Mouse (Mus musculus): ENCODE data around the gene Zfyve9. TPM values are rescaled to one million over a fixed set of nuclear protein-coding genes. Genes with fewer than 3 reads are reported as not detected.
"Not testable (repeated sequence)": the region's sequence is repeated elsewhere in the genome, so short reads cannot be mapped to it uniquely, and the experiment has no call there.

Zfyve9 gene
- polyA plus RNA-seq, 1 experiment from 2014 or later, result 4.7 TPM

DNA sequence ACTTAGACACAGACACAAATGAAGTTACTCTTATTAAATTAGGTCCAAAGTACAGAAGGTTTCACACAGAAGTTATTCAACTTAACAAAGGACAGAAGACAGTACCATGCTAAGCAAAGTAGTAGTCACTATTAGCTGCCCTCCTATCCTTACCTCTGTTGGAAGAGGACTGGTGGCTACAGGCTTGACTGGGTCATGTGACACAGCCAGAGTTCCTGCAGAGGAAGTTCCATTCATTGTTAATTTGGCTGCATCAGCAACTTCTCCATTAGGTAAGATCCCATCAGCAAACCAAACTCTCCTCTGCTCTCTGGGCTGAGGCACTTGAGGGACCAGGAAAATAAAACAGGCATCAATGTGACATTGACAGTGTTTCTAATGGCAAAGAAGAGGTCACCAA, 89.1 kb downstream of the Zfyve9 start:
- no peaks in the 10 kb centered on the region for H3K9me3 ChIP-seq (ENCODE audit: control insufficient read depth, low read length)
- DNase-seq (ENCODE audit: low spot score) (no peak), ATAC-seq (ENCODE audit: insufficient number of reproducible peaks, low FRiP score, low TSS enrichment, low read depth) (no peak)
- no peak overlapping the region for H3K9ac ChIP-seq (ENCODE audit: low read length)
- H3K36me3 ChIP-seq (ENCODE audit: control insufficient read depth, insufficient read depth, low read length), result no peaks in the 10 kb centered on the region
- H3K27ac ChIP-seq (replicated peaks; ENCODE audit: low read depth, low read length), result no peak overlapping the region
- no peaks in the 10 kb centered on the region for H3K4me1 ChIP-seq (ENCODE audit: control insufficient read depth, insufficient read depth, low read length)
- no peak overlapping the region for H3K4me3 ChIP-seq (ENCODE audit: low read depth, low read length)
- H3K4me2 ChIP-seq (ENCODE audit: low read depth, severe bottlenecking), result no peak overlapping the region
- no peaks in the 10 kb centered on the region for H3K27me3 ChIP-seq (ENCODE audit: control insufficient read depth, insufficient read depth, low read length)

DNA sequence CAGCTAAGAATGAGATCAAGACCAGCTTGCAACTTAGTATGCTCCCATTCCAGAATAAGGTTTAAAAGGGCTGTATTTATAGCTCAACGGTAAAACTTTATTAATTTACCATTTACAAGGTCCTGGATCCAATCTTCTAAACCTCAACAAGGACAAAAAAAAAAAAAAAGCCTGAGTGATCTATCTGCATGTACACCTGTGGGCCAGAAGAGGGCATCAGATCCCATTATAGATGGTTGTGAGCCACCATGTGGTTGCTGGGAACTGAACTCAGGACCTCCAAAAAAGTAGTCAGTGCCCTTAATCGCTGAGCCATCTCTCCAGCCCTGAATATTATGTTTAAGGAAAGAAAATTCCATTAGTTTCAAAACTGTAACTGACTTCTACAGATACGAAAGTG, 90.1 kb downstream of the Zfyve9 start:
- no peak overlapping the region for H3K9ac ChIP-seq (ENCODE audit: low read length)
- H3K9me3 ChIP-seq (ENCODE audit: control insufficient read depth, low read length), result no peaks in the 10 kb centered on the region
- DNase-seq (ENCODE audit: low spot score) (no peak), ATAC-seq (ENCODE audit: insufficient number of reproducible peaks, low FRiP score, low TSS enrichment, low read depth) (no peak)
- no peaks in the 10 kb centered on the region for H3K4me1 ChIP-seq (ENCODE audit: control insufficient read depth, insufficient read depth, low read length)
- 88% methylated on average over 3 of the region's 3 CpGs for WGBS
- no peaks in the 10 kb centered on the region for H3K27me3 ChIP-seq (ENCODE audit: control insufficient read depth, insufficient read depth, low read length)
- H3K27ac ChIP-seq (replicated peaks; ENCODE audit: low read depth, low read length), result no peak overlapping the region
- no peak overlapping the region for H3K4me2 ChIP-seq (ENCODE audit: low read depth, severe bottlenecking)
- H3K36me3 ChIP-seq (ENCODE audit: control insufficient read depth, insufficient read depth, low read length), result no peaks in the 10 kb centered on the region
- H3K4me3 ChIP-seq (ENCODE audit: low read depth, low read length), result no peak overlapping the region

DNA sequence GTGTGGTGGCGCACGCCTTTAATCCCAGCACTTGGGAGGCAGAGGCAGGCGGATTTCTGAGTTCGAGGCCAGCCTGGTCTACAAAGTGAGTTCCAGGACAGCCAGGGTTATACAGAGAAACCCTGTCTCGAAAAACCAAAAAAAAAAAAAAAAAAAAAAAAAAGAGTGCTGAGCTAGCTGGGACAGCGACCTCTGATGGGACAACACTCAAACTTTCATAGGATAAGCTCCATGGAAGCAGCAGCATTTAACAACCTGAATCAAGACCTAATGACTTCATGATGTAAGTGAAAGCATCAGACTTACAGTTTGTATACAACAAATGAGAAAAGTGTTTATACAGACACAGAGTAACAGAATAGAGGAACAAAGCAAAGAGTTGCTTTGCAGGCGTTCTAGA, 93.5 kb downstream of the Zfyve9 start:
- not testable (repeated sequence) for DNase-seq (ENCODE audit: low spot score); H3K27me3 ChIP-seq (ENCODE audit: control insufficient read depth, insufficient read depth, low read length); H3K9me3 ChIP-seq (ENCODE audit: control insufficient read depth, low read length); H3K27ac ChIP-seq (replicated peaks; ENCODE audit: low read depth, low read length); H3K36me3 ChIP-seq (ENCODE audit: control insufficient read depth, insufficient read depth, low read length); ATAC-seq (ENCODE audit: insufficient number of reproducible peaks, low FRiP score, low TSS enrichment, low read depth); H3K9ac ChIP-seq (ENCODE audit: low read length); H3K4me1 ChIP-seq (ENCODE audit: control insufficient read depth, insufficient read depth, low read length); H3K4me3 ChIP-seq (ENCODE audit: low read depth, low read length); H3K4me2 ChIP-seq (ENCODE audit: low read depth, severe bottlenecking)
- 93% methylated on average over 6 of the region's 7 CpGs for WGBS

DNA sequence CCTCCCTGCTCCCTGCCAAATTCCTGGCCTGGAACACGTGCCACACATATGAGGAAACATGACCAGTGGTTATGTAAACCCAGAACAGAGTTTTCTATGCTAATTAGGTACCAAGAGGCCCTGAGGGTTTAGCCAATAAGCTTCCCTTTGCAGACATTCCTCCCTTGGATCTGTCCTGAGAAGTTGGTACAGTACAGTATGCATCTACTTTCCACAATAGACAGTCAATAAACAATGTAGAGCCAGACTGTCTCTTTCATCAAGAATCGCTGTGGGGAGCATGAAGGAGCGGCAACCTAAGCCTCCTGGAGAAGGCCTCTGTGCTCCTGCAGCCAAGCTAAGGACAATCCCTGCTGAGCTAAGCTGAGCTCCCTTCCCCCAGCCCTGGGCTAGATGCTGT, 94.4 kb downstream of the Zfyve9 start:
- Histone ChIP-seq H3K36me3 (ENCODE audit: control insufficient read depth, insufficient read depth, low read length) (no peaks in the 10 kb centered on the region), H3K4me3 (ENCODE audit: low read depth, low read length) (no peak overlapping the region)
- 74% methylated on average over 3 of the region's 3 CpGs for WGBS

DNA sequence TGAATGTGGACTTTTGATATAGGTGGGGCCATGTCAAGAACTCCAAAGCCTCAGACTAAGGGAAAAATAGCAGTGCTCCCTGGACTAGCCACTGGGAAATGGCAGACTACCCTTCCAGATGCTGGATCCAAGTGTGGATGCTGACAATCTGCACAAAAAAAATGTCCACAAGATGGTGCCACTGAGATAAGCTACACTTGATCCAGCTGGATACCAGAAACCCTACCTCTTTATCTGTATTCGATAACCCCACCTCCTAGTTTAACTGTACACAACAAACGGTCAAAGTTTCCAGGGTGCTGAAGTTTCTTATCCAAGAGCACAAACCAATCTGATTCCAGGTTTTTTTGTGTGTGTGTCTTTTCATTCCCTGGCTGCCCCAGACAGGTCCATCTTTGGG, 116.2 kb downstream of the Zfyve9 start:
- Histone ChIP-seq H3K27ac (replicated peaks; ENCODE audit: low read depth, low read length) (no peak overlapping the region), H3K9me3 (ENCODE audit: control insufficient read depth, low read length) (no peaks in the 10 kb centered on the region), H3K36me3 (ENCODE audit: control insufficient read depth, insufficient read depth, low read length) (peaks cover 4% of the 10 kb centered on the region), H3K4me1 (ENCODE audit: control insufficient read depth, insufficient read depth, low read length) (no peaks in the 10 kb centered on the region), H3K4me3 (ENCODE audit: low read depth, low read length) (no peak overlapping the region), H3K9ac (ENCODE audit: low read length) (no peak overlapping the region), H3K27me3 (ENCODE audit: control insufficient read depth, insufficient read depth, low read length) (no peaks in the 10 kb centered on the region), H3K4me2 (ENCODE audit: low read depth, severe bottlenecking) (no peak overlapping the region)
- ATAC-seq (ENCODE audit: insufficient number of reproducible peaks, low FRiP score, low TSS enrichment, low read depth) (no peak), DNase-seq (ENCODE audit: low spot score) (no peak)
- 86% methylated on average over 2 of the region's 2 CpGs for WGBS

More for the DNA sequence above, 94.4 kb downstream of the Zfyve9 start:
- Histone ChIP-seq H3K4me2 (ENCODE audit: low read depth, severe bottlenecking) (no peak overlapping the region), H3K9ac (ENCODE audit: low read length) (no peak overlapping the region), H3K27ac (replicated peaks; ENCODE audit: low read depth, low read length) (no peak overlapping the region), H3K9me3 (ENCODE audit: control insufficient read depth, low read length) (no peaks in the 10 kb centered on the region), H3K4me1 (ENCODE audit: control insufficient read depth, insufficient read depth, low read length) (no peaks in the 10 kb centered on the region), H3K27me3 (ENCODE audit: control insufficient read depth, insufficient read depth, low read length) (no peaks in the 10 kb centered on the region)
- ATAC-seq (ENCODE audit: insufficient number of reproducible peaks, low FRiP score, low TSS enrichment, low read depth), result no peak
- DNase-seq (ENCODE audit: low spot score), result no peak

DNA sequence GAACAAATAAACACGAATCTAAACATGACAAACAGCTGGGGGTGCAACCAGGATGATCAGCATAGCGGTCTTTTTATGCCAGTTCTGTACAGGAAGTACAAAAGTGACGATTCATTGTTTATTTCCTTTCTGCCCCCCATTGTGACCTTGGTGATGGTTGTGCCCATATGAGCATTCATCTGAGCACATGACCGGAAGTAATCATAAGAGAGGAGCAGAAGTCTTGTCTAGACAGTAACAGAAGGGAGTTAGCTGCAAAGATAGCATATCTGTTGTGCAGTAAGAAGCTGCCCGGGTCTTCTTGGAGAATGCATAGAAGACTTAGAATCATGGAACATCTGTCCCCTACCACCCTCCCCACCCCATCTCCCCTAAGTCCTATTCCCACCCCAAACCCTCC, 141.8 kb downstream of the Zfyve9 start:
- no peak overlapping the region for H3K27ac ChIP-seq (replicated peaks; ENCODE audit: low read depth, low read length)
- H3K9ac ChIP-seq (ENCODE audit: low read length), result no peak overlapping the region
- H3K4me2 ChIP-seq (ENCODE audit: low read depth, severe bottlenecking), result no peak overlapping the region
- H3K27me3 ChIP-seq (ENCODE audit: control insufficient read depth, insufficient read depth, low read length), result no peaks in the 10 kb centered on the region
- DNase-seq (ENCODE audit: low spot score) (no peak), ATAC-seq (ENCODE audit: insufficient number of reproducible peaks, low FRiP score, low TSS enrichment, low read depth) (no peak)
- no peaks in the 10 kb centered on the region for H3K4me1 ChIP-seq (ENCODE audit: control insufficient read depth, insufficient read depth, low read length)
- H3K4me3 ChIP-seq (ENCODE audit: low read depth, low read length), result no peak overlapping the region
- H3K36me3 ChIP-seq (ENCODE audit: control insufficient read depth, insufficient read depth, low read length), result peaks cover 12% of the 10 kb centered on the region; the same call in 1 of the 2 replicates
- no peaks in the 10 kb centered on the region for H3K9me3 ChIP-seq (ENCODE audit: control insufficient read depth, low read length)
- 90% methylated on average over 5 of the region's 5 CpGs for WGBS

DNA sequence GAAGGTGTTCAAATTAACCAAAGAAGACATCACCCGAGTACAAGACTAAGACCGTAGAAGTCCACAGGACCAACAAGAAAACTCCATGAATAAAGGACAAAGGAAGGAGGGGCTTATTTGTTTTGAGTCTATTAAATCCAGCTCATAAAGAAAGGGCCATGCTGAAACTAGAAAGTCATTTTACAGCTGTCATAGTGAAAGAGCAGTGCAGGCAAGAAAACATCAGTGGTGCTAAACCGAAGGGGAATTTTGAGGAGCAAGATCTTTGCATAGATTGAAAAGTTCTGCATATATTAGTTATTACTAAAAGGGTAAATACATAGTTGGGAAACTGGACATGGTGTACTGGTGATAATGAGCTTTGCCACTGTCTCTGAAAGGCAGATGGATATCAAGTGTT, 142.9 kb downstream of the Zfyve9 start:
- 93% methylated on average over 3 of the region's 3 CpGs for WGBS
- H3K4me2 ChIP-seq (ENCODE audit: low read depth, severe bottlenecking), result no peak overlapping the region
- peaks cover 10% of the 10 kb centered on the region; the same call in 1 of the 2 replicates for H3K36me3 ChIP-seq (ENCODE audit: control insufficient read depth, insufficient read depth, low read length)
- ATAC-seq (ENCODE audit: insufficient number of reproducible peaks, low FRiP score, low TSS enrichment, low read depth), result no peak
- no peaks in the 10 kb centered on the region for H3K9me3 ChIP-seq (ENCODE audit: control insufficient read depth, low read length)
- H3K27me3 ChIP-seq (ENCODE audit: control insufficient read depth, insufficient read depth, low read length), result no peaks in the 10 kb centered on the region
- no peaks in the 10 kb centered on the region for H3K4me1 ChIP-seq (ENCODE audit: control insufficient read depth, insufficient read depth, low read length)
- no peak overlapping the region for H3K4me3 ChIP-seq (ENCODE audit: low read depth, low read length)
- no peak for DNase-seq (ENCODE audit: low spot score)
- H3K9ac ChIP-seq (ENCODE audit: low read length), result no peak overlapping the region
- no peak overlapping the region for H3K27ac ChIP-seq (replicated peaks; ENCODE audit: low read depth, low read length)

DNA sequence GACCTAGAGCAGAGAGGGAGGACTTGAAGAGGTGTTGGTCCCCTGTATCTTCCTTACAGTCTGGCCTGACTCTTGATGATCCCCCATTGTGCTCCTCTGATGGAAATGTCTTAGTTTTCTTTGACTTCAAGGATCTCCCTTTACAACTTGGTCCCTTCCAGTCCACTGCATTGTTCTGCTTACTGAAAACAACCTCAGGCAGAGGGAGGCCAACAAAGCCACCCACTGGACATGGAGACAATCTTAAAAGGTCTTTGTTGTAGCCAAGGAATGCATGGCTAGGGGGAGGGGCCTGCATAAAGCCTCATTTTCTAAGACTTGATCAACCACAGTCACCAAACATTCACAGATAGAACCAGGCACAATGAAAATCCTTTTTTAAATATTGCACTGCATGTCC, 145.5 kb downstream of the Zfyve9 start:
- H3K36me3 ChIP-seq (ENCODE audit: control insufficient read depth, insufficient read depth, low read length), result peaks cover 14% of the 10 kb centered on the region; the same call in 1 of the 2 replicates
- no peaks in the 10 kb centered on the region for H3K4me1 ChIP-seq (ENCODE audit: control insufficient read depth, insufficient read depth, low read length)
- H3K27ac ChIP-seq (replicated peaks; ENCODE audit: low read depth, low read length), result no peak overlapping the region

DNA sequence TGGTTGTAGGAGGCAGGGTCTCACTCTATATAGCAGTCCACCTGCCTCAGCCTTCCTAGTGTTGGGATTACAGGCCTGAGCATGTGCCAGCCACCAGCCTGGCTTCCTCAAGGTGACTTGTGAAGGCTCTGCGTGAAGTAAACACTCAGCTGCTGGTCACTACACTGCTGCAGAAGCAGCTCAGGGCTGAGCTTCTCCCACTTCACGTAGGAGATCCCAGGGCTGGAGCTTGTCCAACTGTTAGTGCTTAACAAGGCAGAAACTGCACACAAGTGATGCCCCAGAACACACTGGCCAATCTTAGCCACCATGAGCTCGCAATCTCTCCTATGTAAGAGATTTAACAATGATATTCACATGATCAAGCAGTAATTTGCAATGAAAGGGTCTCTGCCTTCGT, 145.9 kb downstream of the Zfyve9 start:
- Histone ChIP-seq H3K9ac (ENCODE audit: low read length) (no peak overlapping the region), H3K4me3 (ENCODE audit: low read depth, low read length) (no peak overlapping the region), H3K36me3 (ENCODE audit: control insufficient read depth, insufficient read depth, low read length) (peaks cover 16% of the 10 kb centered on the region; the same call in 1 of the 2 replicates), H3K4me2 (ENCODE audit: low read depth, severe bottlenecking) (no peak overlapping the region), H3K4me1 (ENCODE audit: control insufficient read depth, insufficient read depth, low read length) (no peaks in the 10 kb centered on the region), H3K27ac (replicated peaks; ENCODE audit: low read depth, low read length) (no peak overlapping the region), H3K9me3 (ENCODE audit: control insufficient read depth, low read length) (no peaks in the 10 kb centered on the region), H3K27me3 (ENCODE audit: control insufficient read depth, insufficient read depth, low read length) (no peaks in the 10 kb centered on the region)
- WGBS, result 88% methylated on average over 4 of the region's 4 CpGs
- DNase-seq (ENCODE audit: low spot score) (no peak), ATAC-seq (ENCODE audit: insufficient number of reproducible peaks, low FRiP score, low TSS enrichment, low read depth) (no peak)

More for the DNA sequence above, 145.5 kb downstream of the Zfyve9 start:
- Histone ChIP-seq H3K4me2 (ENCODE audit: low read depth, severe bottlenecking) (no peak overlapping the region), H3K27me3 (ENCODE audit: control insufficient read depth, insufficient read depth, low read length) (no peaks in the 10 kb centered on the region), H3K4me3 (ENCODE audit: low read depth, low read length) (no peak overlapping the region), H3K9me3 (ENCODE audit: control insufficient read depth, low read length) (no peaks in the 10 kb centered on the region), H3K9ac (ENCODE audit: low read length) (no peak overlapping the region)
- DNase-seq (ENCODE audit: low spot score), result no peak
- no peak for ATAC-seq (ENCODE audit: insufficient number of reproducible peaks, low FRiP score, low TSS enrichment, low read depth)
